Mouse (Mus musculus) frontal cortex, postnatal 36 days (tissue): ENCODE results near the gene Lyz1.
"Not testable (repeated sequence)": the region's sequence is repeated elsewhere in the genome, so short reads cannot be mapped to it uniquely, and the experiment has no call there.

Experiments
- DNase-seq, 2 experiments: peaks; one replicate each; pipeline ENCODE4 v3.0.0; 2022; ENCODE audit warnings: low spot score in 2 of 2

The Lyz1 gene

GRCm38 (mm10) chr10:117292671-117293070 lies at the start of gene Lyz1:
Gene Lyz1 (minus strand): TSS chr10:117292868.
- DNase-seq, result no peak

DNA sequence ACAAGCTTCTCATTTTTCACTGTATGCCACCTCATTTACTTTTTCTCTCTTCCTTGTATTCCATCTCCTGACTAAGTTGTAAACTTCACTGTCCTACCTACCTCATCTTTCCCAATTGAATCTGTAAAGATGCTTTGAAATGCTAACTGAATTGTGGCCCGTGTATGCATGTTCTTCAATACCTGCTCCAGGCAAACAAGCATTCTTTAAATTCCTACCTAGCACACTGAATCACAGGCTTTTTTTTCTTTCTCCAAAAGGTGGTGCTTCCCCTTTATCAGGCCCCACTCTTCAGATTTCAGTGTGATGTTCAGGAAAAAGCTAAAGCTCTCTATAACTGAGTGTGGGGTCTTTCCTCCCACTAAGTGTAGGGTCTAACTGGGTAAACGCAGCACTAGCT lies 49.7 kb upstream of the Lyz1 start:
- no peak for DNase-seq

- DNase-seq, result no peak
Observed at GRCm38 (mm10) chr10:117341029-117341428, 48.4 kb upstream of the Lyz1 start.

DNA sequence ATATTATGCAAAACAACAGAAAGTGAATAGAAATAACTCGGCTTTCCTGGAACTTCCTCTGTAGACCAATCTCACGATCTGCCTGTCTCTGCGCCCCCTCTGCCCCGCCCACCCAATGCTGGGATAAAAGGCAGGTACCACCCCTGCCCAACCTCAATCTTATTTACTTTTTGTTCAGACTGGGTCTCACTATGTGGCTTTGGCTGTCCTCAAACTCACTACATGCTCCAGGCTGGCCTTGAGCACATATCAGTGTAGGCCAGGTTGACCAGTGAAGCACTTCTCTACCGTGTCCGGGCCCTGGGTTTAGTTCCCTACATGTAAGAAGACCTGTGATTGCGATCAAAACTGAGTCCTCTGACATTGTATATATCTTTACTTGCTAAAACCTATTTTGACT lies 46.6 kb upstream of the Lyz1 start:
- no peak for DNase-seq

GRCm38 (mm10) chr10:117337946-117338345 lies 45.3 kb upstream of the Lyz1 start:
- no peak for DNase-seq

- no peak for DNase-seq
Observed at GRCm38 (mm10) chr10:117335649-117336048, 43.0 kb upstream of the Lyz1 start.

DNA sequence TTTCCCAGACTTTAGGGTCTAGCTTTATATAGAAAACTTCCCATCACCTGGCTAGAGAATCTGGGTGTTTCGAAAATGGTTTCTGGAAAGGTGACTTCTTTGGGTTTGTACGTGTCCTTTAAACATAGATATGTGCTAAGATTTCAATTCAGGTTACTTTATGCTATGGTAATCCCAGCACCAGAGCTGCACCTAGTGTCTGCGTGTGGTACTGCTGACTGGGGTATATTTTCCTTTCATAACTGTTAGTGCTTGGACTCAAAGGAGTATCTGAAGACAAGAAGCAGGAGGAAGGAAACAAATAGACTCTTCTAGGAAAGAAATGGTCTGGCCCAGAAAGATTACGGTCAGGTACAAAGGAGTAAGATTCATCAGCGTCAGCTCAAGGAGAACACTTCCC lies 37.9 kb upstream of the Lyz1 start:
- DNase-seq, result no peak

- DNase-seq, result no peak
Observed at GRCm38 (mm10) chr10:117323782-117324181, 31.1 kb upstream of the Lyz1 start.

GRCm38 (mm10) chr10:117322630-117323029 lies 30.0 kb upstream of the Lyz1 start:
- no peak for DNase-seq

GRCm38 (mm10) chr10:117320571-117320981 lies 27.9 kb upstream of the Lyz1 start:
- no peak for DNase-seq

- DNase-seq, result no peak
Observed at GRCm38 (mm10) chr10:117316391-117316790, 23.7 kb upstream of the Lyz1 start.

GRCm38 (mm10) chr10:117313133-117313532 lies 20.5 kb upstream of the Lyz1 start:
- DNase-seq, result no peak

GRCm38 (mm10) chr10:117312168-117312567 lies 19.5 kb upstream of the Lyz1 start:
- no peak for DNase-seq

- DNase-seq, result no peak
Observed at GRCm38 (mm10) chr10:117304371-117304770, 11.7 kb upstream of the Lyz1 start.

GRCm38 (mm10) chr10:117301688-117302087 lies 9.0 kb upstream of the Lyz1 start:
- DNase-seq, result no peak

DNA sequence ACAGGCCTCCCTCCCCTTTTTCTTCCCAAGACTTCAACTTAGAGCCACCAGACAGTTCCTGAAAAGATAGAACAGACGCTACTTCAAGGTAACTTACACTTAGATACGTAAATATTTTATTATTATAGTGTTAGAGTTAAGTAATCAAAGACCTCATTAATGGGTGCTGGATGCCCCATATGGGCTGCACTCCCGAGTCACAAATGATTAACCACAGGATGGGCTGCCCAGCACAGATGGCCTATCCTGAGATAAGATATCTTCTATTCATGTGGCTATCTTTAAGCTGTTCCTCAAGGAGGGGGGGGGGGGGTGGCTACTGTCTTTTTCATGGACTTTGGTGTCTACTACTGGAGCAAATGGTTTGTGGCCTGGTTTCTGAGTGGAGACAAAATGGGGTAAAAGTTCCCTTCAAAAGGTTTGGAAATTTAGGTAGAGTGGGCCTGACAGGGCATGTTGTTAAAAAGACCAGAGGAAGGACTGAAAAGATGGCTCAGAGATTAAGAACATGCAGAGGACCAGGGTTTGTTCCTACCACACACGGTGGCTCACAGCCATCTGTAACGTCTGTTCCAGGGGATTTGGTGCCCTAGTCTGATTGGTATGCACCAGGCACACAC lies 7.3 kb upstream of the Lyz1 start:
- no peak for DNase-seq

GRCm38 (mm10) chr10:117299106-117299505 lies 6.4 kb upstream of the Lyz1 start:
- no peak for DNase-seq

- DNase-seq, result no peak
Observed at GRCm38 (mm10) chr10:117298336-117298735, 5.7 kb upstream of the Lyz1 start.

- DNase-seq, result not testable (repeated sequence)
Observed at GRCm38 (mm10) chr10:117290936-117291335, 1.7 kb downstream of the Lyz1 start.

DNA sequence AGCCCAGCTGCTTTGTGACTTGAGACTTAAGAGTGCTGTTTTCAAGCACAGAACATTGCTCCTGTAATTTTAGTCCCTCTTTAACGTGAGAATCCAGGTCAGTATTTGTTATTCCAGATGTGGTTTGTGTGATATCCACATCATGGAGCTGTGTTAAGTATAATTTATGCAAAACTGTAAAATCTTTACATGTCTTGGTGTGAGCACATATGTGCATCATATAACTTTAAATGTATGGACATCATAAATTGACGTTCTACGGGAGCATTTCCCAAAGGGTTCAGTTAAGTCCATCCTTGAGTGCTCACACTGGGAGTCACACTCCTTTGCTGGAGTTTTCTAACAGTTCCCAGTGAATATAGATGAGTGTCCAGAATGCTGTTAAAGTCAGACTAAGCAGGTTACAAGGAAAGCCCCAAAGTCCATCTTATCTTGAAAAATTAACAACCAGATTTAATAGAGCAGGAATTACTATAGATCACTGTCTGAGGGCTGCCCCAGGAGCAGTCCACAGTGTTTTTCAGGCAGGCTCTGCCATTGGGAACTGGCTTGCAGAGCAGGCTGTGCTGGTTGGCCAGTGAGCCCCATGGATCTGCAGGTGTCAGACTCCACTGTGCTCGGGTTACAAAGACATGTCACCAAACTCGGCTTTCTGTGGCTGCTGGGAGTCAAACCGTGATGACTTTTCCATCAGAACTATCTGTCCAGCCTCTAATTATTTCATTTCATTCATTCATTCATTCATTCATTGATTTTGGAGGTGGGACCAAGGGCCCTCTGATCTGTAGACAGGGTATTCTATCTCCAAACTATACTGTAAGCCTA lies 2.4 kb downstream of the Lyz1 start:
- no peak for DNase-seq

- not testable (repeated sequence) for DNase-seq
Observed at GRCm38 (mm10) chr10:117289034-117289505, 3.6 kb downstream of the Lyz1 start.

GRCm38 (mm10) chr10:117288197-117289033 lies 4.3 kb downstream of the Lyz1 start:
- DNase-seq, result no peak
